Mouse (Mus musculus) heart, adult 11 months (tissue): ENCODE results near the gene Nr1h3.

Source experiments
- DNase-seq: peaks from one replicate; pipeline ENCODE4 v3.0.0; 2022

The Nr1h3 gene

GRCm38 (mm10) chr2:91183711-91184405 lies 18.8 kb downstream of the Nr1h3 start, which contains the start of gene Madd:
Gene Madd (minus strand): TSS chr2:91183837.
- DNase-seq, result peak; percentile 98

GRCm38 (mm10) chr2:91183148-91183513 lies 19.5 kb downstream of the Nr1h3 start:
- DNase-seq, result peak; percentile 99

GRCm38 (mm10) chr2:91182405-91183147 lies 20.1 kb downstream of the Nr1h3 start:
- DNase-seq, result peak; percentile 97

- DNase-seq, result peak; percentile 93
These were observed 20.6 kb downstream of the Nr1h3 start for GRCm38 (mm10) chr2:91182016-91182404.

GRCm38 (mm10) chr2:91180706-91181105 lies 21.9 kb downstream of the Nr1h3 start:
- DNase-seq, result no peak

- no peak for DNase-seq
These were observed 22.8 kb downstream of the Nr1h3 start for GRCm38 (mm10) chr2:91179825-91180224.

GRCm38 (mm10) chr2:91176234-91176633 lies 26.4 kb downstream of the Nr1h3 start:
- DNase-seq, result no peak

- no peak for DNase-seq
These were observed 27.1 kb downstream of the Nr1h3 start for GRCm38 (mm10) chr2:91175490-91175889.

GRCm38 (mm10) chr2:91169587-91170322 lies 32.9 kb downstream of the Nr1h3 start:
- DNase-seq, result no peak

- no peak for DNase-seq
These were observed 35.0 kb downstream of the Nr1h3 start for GRCm38 (mm10) chr2:91167629-91168028.

- DNase-seq, result no peak
These were observed 37.6 kb downstream of the Nr1h3 start for GRCm38 (mm10) chr2:91164991-91165390.

- DNase-seq, result no peak
These were observed 39.1 kb downstream of the Nr1h3 start for GRCm38 (mm10) chr2:91163532-91163931.

GRCm38 (mm10) chr2:91162952-91163351 lies 39.7 kb downstream of the Nr1h3 start:
- DNase-seq, result no peak

GRCm38 (mm10) chr2:91160591-91160990 lies 42.0 kb downstream of the Nr1h3 start:
- DNase-seq, result no peak

GRCm38 (mm10) chr2:91157002-91157752 lies 45.5 kb downstream of the Nr1h3 start:
- DNase-seq, result no peak

GRCm38 (mm10) chr2:91154091-91154490 lies 48.5 kb downstream of the Nr1h3 start:
- no peak for DNase-seq

- no peak for DNase-seq
These were observed 49.7 kb downstream of the Nr1h3 start for GRCm38 (mm10) chr2:91152885-91153377.

- DNase-seq, result no peak
These were observed 51.3 kb downstream of the Nr1h3 start for GRCm38 (mm10) chr2:91151331-91151730.

GRCm38 (mm10) chr2:91148101-91148500 lies 54.5 kb downstream of the Nr1h3 start:
- no peak for DNase-seq

GRCm38 (mm10) chr2:91143401-91143800 lies 59.2 kb downstream of the Nr1h3 start:
- DNase-seq, result peak; percentile 86

GRCm38 (mm10) chr2:91142920-91143319 lies 59.7 kb downstream of the Nr1h3 start:
- DNase-seq, result peak; percentile 88

- DNase-seq, result peak; percentile 86
These were observed 62.9 kb downstream of the Nr1h3 start for GRCm38 (mm10) chr2:91139764-91140163.

GRCm38 (mm10) chr2:91139311-91139710 lies 63.3 kb downstream of the Nr1h3 start:
- peak; percentile 91 for DNase-seq
